Mouse (Mus musculus): ENCODE data around the gene Ston1. TPM values are rescaled to one million over a fixed set of nuclear protein-coding genes. Genes with fewer than 3 reads are reported as not detected.

Ston1 gene
- polyA plus RNA-seq, 1 experiment, result 34.6 TPM

- H3K79me3 ChIP-seq (ENCODE audit: low read depth), result peaks cover 81% of the 10 kb centered on the region
- peaks cover 60% of the 10 kb centered on the region for H3K36me3 ChIP-seq (ENCODE audit: control insufficient read depth, insufficient read depth)
- H3K79me2 ChIP-seq (ENCODE audit: control insufficient read depth, insufficient read depth), result peaks cover 98% of the 10 kb centered on the region
- H3ac ChIP-seq (ENCODE audit: control insufficient read depth, insufficient read length, low read depth), result no peak overlapping the region
- no peaks in the 10 kb centered on the region for H3K27me3 ChIP-seq (ENCODE audit: control insufficient read depth, insufficient read depth, insufficient read length)
- TF ChIP-seq CEBPB (IDR thresholded peaks at IDR 0.05; ENCODE audit: low read depth) (no peak), CTCF (IDR thresholded peaks at IDR 0.05; ENCODE audit: control insufficient read depth, insufficient read depth, insufficient read length) (no peak), MYOG (IDR thresholded peaks at IDR 0.05; ENCODE audit: control insufficient read depth, extremely low read depth, insufficient read length) (no peak), MYOD1 (IDR thresholded peaks at IDR 0.05; ENCODE audit: control insufficient read depth, insufficient read length, low read depth) (no peak), USF1 (IDR thresholded peaks at IDR 0.05; ENCODE audit: low read depth) (no peak)
- H3K4me3 ChIP-seq (ENCODE audit: insufficient read depth, poor library complexity, severe bottlenecking), result no peak overlapping the region
These were observed 35.1 kb downstream of the Ston1 start for GRCm38 (mm10) chr17:88632631-88633030.

GRCm38 (mm10) chr17:88636076-88636475, 38.6 kb downstream of the Ston1 start:
- H3ac ChIP-seq (ENCODE audit: control insufficient read depth, insufficient read length, low read depth), result no peak overlapping the region
- H3K4me3 ChIP-seq (ENCODE audit: insufficient read depth, poor library complexity, severe bottlenecking), result no peak overlapping the region
- H3K79me3 ChIP-seq (ENCODE audit: low read depth), result peaks cover 69% of the 10 kb centered on the region
- peaks cover 76% of the 10 kb centered on the region for H3K36me3 ChIP-seq (ENCODE audit: control insufficient read depth, insufficient read depth)
- TF ChIP-seq FOSL1 (IDR thresholded peaks at IDR 0.05; ENCODE audit: insufficient read depth, low read length, poor library complexity, severe bottlenecking) (no peak), MYOD1 (IDR thresholded peaks at IDR 0.05; ENCODE audit: control insufficient read depth, insufficient read length, low read depth) (no peak), CTCF (IDR thresholded peaks at IDR 0.05; ENCODE audit: control insufficient read depth, insufficient read depth, insufficient read length) (no peak), MAX (IDR thresholded peaks at IDR 0.05) (no peak), CEBPB (IDR thresholded peaks at IDR 0.05; ENCODE audit: low read depth) (no peak), MYOG (IDR thresholded peaks at IDR 0.05; ENCODE audit: control insufficient read depth, extremely low read depth, insufficient read length) (no peak), USF1 (IDR thresholded peaks at IDR 0.05; ENCODE audit: low read depth) (no peak)
- H3K27me3 ChIP-seq (ENCODE audit: control insufficient read depth, insufficient read depth, insufficient read length), result no peaks in the 10 kb centered on the region
- H3K79me2 ChIP-seq (ENCODE audit: control insufficient read depth, insufficient read depth), result peaks cover 80% of the 10 kb centered on the region

GRCm38 (mm10) chr17:88636587-88636986, 39.1 kb downstream of the Ston1 start:
- Histone ChIP-seq H3K79me2 (ENCODE audit: control insufficient read depth, insufficient read depth) (peaks cover 80% of the 10 kb centered on the region), H3K4me3 (ENCODE audit: insufficient read depth, poor library complexity, severe bottlenecking) (no peak overlapping the region), H3K27me3 (ENCODE audit: control insufficient read depth, insufficient read depth, insufficient read length) (no peaks in the 10 kb centered on the region), H3ac (ENCODE audit: control insufficient read depth, insufficient read length, low read depth) (no peak overlapping the region), H3K36me3 (ENCODE audit: control insufficient read depth, insufficient read depth) (peaks cover 81% of the 10 kb centered on the region), H3K79me3 (ENCODE audit: low read depth) (peaks cover 66% of the 10 kb centered on the region)
- TF ChIP-seq USF1 (IDR thresholded peaks at IDR 0.05; ENCODE audit: low read depth), result no peak
- no peak for TF ChIP-seq MYOD1 (IDR thresholded peaks at IDR 0.05; ENCODE audit: control insufficient read depth, insufficient read length, low read depth)
- no peak for TF ChIP-seq FOSL1 (IDR thresholded peaks at IDR 0.05; ENCODE audit: insufficient read depth, low read length, poor library complexity, severe bottlenecking)
- TF ChIP-seq CEBPB (IDR thresholded peaks at IDR 0.05; ENCODE audit: low read depth), result no peak
- TF ChIP-seq CTCF (IDR thresholded peaks at IDR 0.05; ENCODE audit: control insufficient read depth, insufficient read depth, insufficient read length), result no peak

- no peak overlapping the region for H3K4me3 ChIP-seq (ENCODE audit: insufficient read depth, poor library complexity, severe bottlenecking)
- peaks cover 40% of the 10 kb centered on the region for H3K79me2 ChIP-seq (ENCODE audit: control insufficient read depth, insufficient read depth)
- no peak overlapping the region for H3ac ChIP-seq (ENCODE audit: control insufficient read depth, insufficient read length, low read depth)
- no peaks in the 10 kb centered on the region for H3K27me3 ChIP-seq (ENCODE audit: control insufficient read depth, insufficient read depth, insufficient read length)
- H3K79me3 ChIP-seq (ENCODE audit: low read depth), result peaks cover 25% of the 10 kb centered on the region
- H3K36me3 ChIP-seq (ENCODE audit: control insufficient read depth, insufficient read depth), result peaks cover 70% of the 10 kb centered on the region
- TF ChIP-seq USF1 (IDR thresholded peaks at IDR 0.05; ENCODE audit: low read depth), result no peak
- peak; percentile 35 for TF ChIP-seq CTCF (IDR thresholded peaks at IDR 0.05; ENCODE audit: control insufficient read depth, insufficient read depth, insufficient read length)
These were observed 43.5 kb downstream of the Ston1 start for GRCm38 (mm10) chr17:88641012-88641411.

- no peak for TF ChIP-seq MAX (IDR thresholded peaks at IDR 0.05)
- TF ChIP-seq CEBPB (IDR thresholded peaks at IDR 0.05; ENCODE audit: low read depth), result no peak
- TF ChIP-seq USF1 (IDR thresholded peaks at IDR 0.05; ENCODE audit: low read depth), result no peak
- TF ChIP-seq MYOD1 (IDR thresholded peaks at IDR 0.05; ENCODE audit: control insufficient read depth, insufficient read length, low read depth), result no peak
- TF ChIP-seq FOSL1 (IDR thresholded peaks at IDR 0.05; ENCODE audit: insufficient read depth, low read length, poor library complexity, severe bottlenecking), result no peak
- no peak for TF ChIP-seq MYOG (IDR thresholded peaks at IDR 0.05; ENCODE audit: control insufficient read depth, extremely low read depth, insufficient read length)
- no peak for TF ChIP-seq CTCF (IDR thresholded peaks at IDR 0.05; ENCODE audit: control insufficient read depth, insufficient read depth, insufficient read length)
- Histone ChIP-seq H3K27me3 (ENCODE audit: control insufficient read depth, insufficient read depth, insufficient read length) (no peaks in the 10 kb centered on the region), H3K79me2 (ENCODE audit: control insufficient read depth, insufficient read depth) (peaks cover 32% of the 10 kb centered on the region), H3ac (ENCODE audit: control insufficient read depth, insufficient read length, low read depth) (no peak overlapping the region), H3K79me3 (ENCODE audit: low read depth) (peaks cover 17% of the 10 kb centered on the region), H3K4me3 (ENCODE audit: insufficient read depth, poor library complexity, severe bottlenecking) (no peak overlapping the region), H3K36me3 (ENCODE audit: control insufficient read depth, insufficient read depth) (peaks cover 68% of the 10 kb centered on the region)
These were observed 44.4 kb downstream of the Ston1 start for GRCm38 (mm10) chr17:88641836-88642235.

GRCm38 (mm10) chr17:88644876-88645275, 47.4 kb downstream of the Ston1 start:
- Histone ChIP-seq H3K27me3 (ENCODE audit: control insufficient read depth, insufficient read depth, insufficient read length) (no peaks in the 10 kb centered on the region), H3ac (ENCODE audit: control insufficient read depth, insufficient read length, low read depth) (no peak overlapping the region), H3K4me3 (ENCODE audit: insufficient read depth, poor library complexity, severe bottlenecking) (no peak overlapping the region), H3K79me2 (ENCODE audit: control insufficient read depth, insufficient read depth) (peaks cover 12% of the 10 kb centered on the region), H3K79me3 (ENCODE audit: low read depth) (peaks cover 9% of the 10 kb centered on the region), H3K36me3 (ENCODE audit: control insufficient read depth, insufficient read depth) (peaks cover 53% of the 10 kb centered on the region)
- no peak for TF ChIP-seq USF1 (IDR thresholded peaks at IDR 0.05; ENCODE audit: low read depth)
- TF ChIP-seq MAX (IDR thresholded peaks at IDR 0.05), result no peak
- no peak for TF ChIP-seq MYOG (IDR thresholded peaks at IDR 0.05; ENCODE audit: control insufficient read depth, extremely low read depth, insufficient read length)
- TF ChIP-seq MYOD1 (IDR thresholded peaks at IDR 0.05; ENCODE audit: control insufficient read depth, insufficient read length, low read depth), result no peak
- TF ChIP-seq FOSL1 (IDR thresholded peaks at IDR 0.05; ENCODE audit: insufficient read depth, low read length, poor library complexity, severe bottlenecking), result no peak
- TF ChIP-seq CEBPB (IDR thresholded peaks at IDR 0.05; ENCODE audit: low read depth), result no peak
- TF ChIP-seq CTCF (IDR thresholded peaks at IDR 0.05; ENCODE audit: control insufficient read depth, insufficient read depth, insufficient read length), result no peak

All from C2C12 (cell line).